Mouse (Mus musculus): ENCODE data around the gene Tfdp2. TPM values are rescaled to one million over a fixed set of nuclear protein-coding genes. Genes with fewer than 3 reads are reported as not detected.

Tfdp2 gene
- polyA plus RNA-seq, 1 experiment from 2014 or later: 51.4 TPM

GRCm38 (mm10) chr9:96353121-96353769 is 157.2 kb downstream of the Tfdp2 start:
- 87% methylated on average over 12 of the region's 12 CpGs for WGBS

GRCm38 (mm10) chr9:96353799-96354198 is 157.7 kb downstream of the Tfdp2 start:
- Histone ChIP-seq H3K9ac (ENCODE audit: low read depth, low read length) (no peak overlapping the region), H3K4me3 (replicated peaks; ENCODE audit: low read depth, low read length) (no peak overlapping the region), H3K27me3 (ENCODE audit: insufficient read depth, low read length) (no peaks in the 10 kb centered on the region), H3K27ac (no peak overlapping the region), H3K36me3 (ENCODE audit: insufficient read depth, low read length) (peaks cover 4% of the 10 kb centered on the region; the same call in 1 of the 2 replicates), H3K4me2 (ENCODE audit: low read length) (no peak overlapping the region), H3K4me1 (replicated peaks; ENCODE audit: insufficient read depth, low read length) (0 out of 2 replicates have a peak, but pooled peaks cover 4% of the 10 kb centered on the region), H3K9me3 (replicated peaks; ENCODE audit: low read length) (no peaks in the 10 kb centered on the region)
- no peak for DNase-seq (ENCODE audit: low spot score)
- ATAC-seq (replicated peaks; ENCODE audit: low FRiP score, low read depth): no peak
- 57% methylated on average over 8 of the region's 8 CpGs for WGBS
- no peak for TF ChIP-seq CTCF (IDR thresholded peaks at IDR 0.05; ENCODE audit: low read depth)

More at GRCm38 (mm10) chr9:96353121-96353769, 157.2 kb downstream of the Tfdp2 start:
- DNase-seq (ENCODE audit: low spot score) (no peak), ATAC-seq (replicated peaks; ENCODE audit: low FRiP score, low read depth) (no peak)
- Histone ChIP-seq H3K4me1 (replicated peaks; ENCODE audit: insufficient read depth, low read length) (no peaks in the 10 kb centered on the region), H3K27ac (no peak overlapping the region), H3K9ac (ENCODE audit: low read depth, low read length) (no peak overlapping the region), H3K27me3 (ENCODE audit: insufficient read depth, low read length) (no peaks in the 10 kb centered on the region), H3K4me2 (ENCODE audit: low read length) (no peak overlapping the region), H3K4me3 (replicated peaks; ENCODE audit: low read depth, low read length) (no peak overlapping the region), H3K9me3 (replicated peaks; ENCODE audit: low read length) (no peaks in the 10 kb centered on the region), H3K36me3 (ENCODE audit: insufficient read depth, low read length) (peaks cover 4% of the 10 kb centered on the region; the same call in 1 of the 2 replicates)
- no peak for TF ChIP-seq CTCF (IDR thresholded peaks at IDR 0.05; ENCODE audit: low read depth)

- Histone ChIP-seq H3K27me3 (ENCODE audit: insufficient read depth, low read length) (no peaks in the 10 kb centered on the region), H3K36me3 (ENCODE audit: insufficient read depth, low read length) (no peaks in the 10 kb centered on the region), H3K4me1 (replicated peaks; ENCODE audit: insufficient read depth, low read length) (peaks cover 13% of the 10 kb centered on the region; the same call in 1 of the 2 replicates), H3K4me3 (replicated peaks; ENCODE audit: low read depth, low read length) (no peak overlapping the region), H3K27ac (no peak overlapping the region), H3K9me3 (replicated peaks; ENCODE audit: low read length) (no peaks in the 10 kb centered on the region), H3K9ac (ENCODE audit: low read depth, low read length) (no peak overlapping the region), H3K4me2 (ENCODE audit: low read length) (no peak overlapping the region)
- 88% methylated on average over 3 of the region's 3 CpGs for WGBS
- TF ChIP-seq CTCF (IDR thresholded peaks at IDR 0.05; ENCODE audit: low read depth): no peak
- no peak for DNase-seq (ENCODE audit: low spot score)
- no peak for ATAC-seq (replicated peaks; ENCODE audit: low FRiP score, low read depth)
These were observed 164.0 kb downstream of the Tfdp2 start for GRCm38 (mm10) chr9:96360056-96360455.

GRCm38 (mm10) chr9:96363581-96364140 is 167.6 kb downstream of the Tfdp2 start:
- peak; percentile 70 for DNase-seq (ENCODE audit: low spot score)
- TF ChIP-seq CTCF (IDR thresholded peaks at IDR 0.05; ENCODE audit: low read depth): no peak
- Histone ChIP-seq H3K27me3 (ENCODE audit: insufficient read depth, low read length) (no peaks in the 10 kb centered on the region), H3K9me3 (replicated peaks; ENCODE audit: low read length) (no peaks in the 10 kb centered on the region), H3K9ac (ENCODE audit: low read depth, low read length) (peak overlapping the region; percentile 89), H3K27ac (peak overlapping the region; percentile 95), H3K36me3 (ENCODE audit: insufficient read depth, low read length) (no peaks in the 10 kb centered on the region), H3K4me3 (replicated peaks; ENCODE audit: low read depth, low read length) (peak overlapping the region; percentile 91), H3K4me2 (ENCODE audit: low read length) (peak overlapping the region; percentile 61), H3K4me1 (replicated peaks; ENCODE audit: insufficient read depth, low read length) (peaks cover 11% of the 10 kb centered on the region; the same call in 1 of the 2 replicates)
- peak; percentile 73 for ATAC-seq (replicated peaks; ENCODE audit: low FRiP score, low read depth)
- under 1% methylated on average over 64 of the region's 64 CpGs for WGBS

GRCm38 (mm10) chr9:96364141-96364838 is 168.2 kb downstream of the Tfdp2 start, which contains the start of gene Atp1b3:
Gene Atp1b3 (minus strand): TSS chr9:96364442.
- DNase-seq (ENCODE audit: low spot score) (peak; percentile 96), ATAC-seq (replicated peaks; ENCODE audit: low FRiP score, low read depth) (peak; percentile 97)
- peak; percentile 24; the same call in 1 of the 2 replicates for TF ChIP-seq CTCF (IDR thresholded peaks at IDR 0.05; ENCODE audit: low read depth)
- no peaks in the 10 kb centered on the region for H3K27me3 ChIP-seq (ENCODE audit: insufficient read depth, low read length)
- H3K4me2 ChIP-seq (ENCODE audit: low read length): peak within 1 kb of the TSS; percentile 61
- H3K4me1 ChIP-seq (replicated peaks; ENCODE audit: insufficient read depth, low read length): peaks cover 9% of the 10 kb centered on the region; the same call in 1 of the 2 replicates
- WGBS: under 1% methylated on average over 63 of the region's 81 CpGs
- H3K9ac ChIP-seq (ENCODE audit: low read depth, low read length): peak within 1 kb of the TSS; percentile 89
- no peaks in the 10 kb centered on the region for H3K36me3 ChIP-seq (ENCODE audit: insufficient read depth, low read length)
- peak within 1 kb of the TSS; percentile 91 for H3K4me3 ChIP-seq (replicated peaks; ENCODE audit: low read depth, low read length)
- peak within 1 kb of the TSS; percentile 95 for H3K27ac ChIP-seq
- H3K9me3 ChIP-seq (replicated peaks; ENCODE audit: low read length): no peaks in the 10 kb centered on the region

- DNase-seq (ENCODE audit: low spot score) (no peak), ATAC-seq (replicated peaks; ENCODE audit: low FRiP score, low read depth) (no peak)
- no peaks in the 10 kb centered on the region for H3K27me3 ChIP-seq (ENCODE audit: insufficient read depth, low read length)
- H3K36me3 ChIP-seq (ENCODE audit: insufficient read depth, low read length): no peaks in the 10 kb centered on the region
- H3K9ac ChIP-seq (ENCODE audit: low read depth, low read length): no peak overlapping the region
- WGBS: 60% methylated on average over 6 of the region's 6 CpGs
- H3K4me2 ChIP-seq (ENCODE audit: low read length): no peak overlapping the region
- H3K9me3 ChIP-seq (replicated peaks; ENCODE audit: low read length): no peaks in the 10 kb centered on the region
- no peak overlapping the region for H3K27ac ChIP-seq
- peaks cover 4% of the 10 kb centered on the region; the same call in 1 of the 2 replicates for H3K4me1 ChIP-seq (replicated peaks; ENCODE audit: insufficient read depth, low read length)
- H3K4me3 ChIP-seq (replicated peaks; ENCODE audit: low read depth, low read length): no peak overlapping the region
- TF ChIP-seq CTCF (IDR thresholded peaks at IDR 0.05; ENCODE audit: low read depth): no peak
These were observed 169.3 kb downstream of the Tfdp2 start for GRCm38 (mm10) chr9:96365271-96365872.

All from kidney, postnatal 0 days (tissue).